Mouse (Mus musculus) intestine, embryonic 15.5 days (tissue): Measurements from ENCODE around the gene Tm4sf5. TPM values are rescaled to one million over a fixed set of nuclear protein-coding genes. Genes with fewer than 3 reads are reported as not detected.

Source experiments
- polyA plus RNA-seq: library from polyadenylated mRNA; unstranded; fragments of >200 nt; fragmentation: Nextera tagmentation; extraction: Ambion mirVana; gene quantifications from 2 replicates; pipeline ENCODE4 v1.2.1, GENCODE M21; 2015

Tm4sf5 gene
- polyA plus RNA-seq, 1 experiment from 2014 or later, result 179 TPM

Other genes with a start within 250 kb of the Tm4sf5 start
- gene Alox12, start 249.9 kb upstream of the Tm4sf5 start, polyA plus RNA-seq, result 2.1 and 2.2 TPM in 2 replicates
- gene Alox12e, start 182.6 kb upstream of the Tm4sf5 start, polyA plus RNA-seq, result not detected in 2 replicates
- gene Alox15, start 153.2 kb upstream of the Tm4sf5 start, polyA plus RNA-seq, result 0.67 and 0.78 TPM in 2 replicates
- 31.9 and 32.6 TPM in 2 replicates for gene Pelp1, start 95.2 kb upstream of the Tm4sf5 start, polyA plus RNA-seq
- 13.2 and 15.4 TPM in 2 replicates for gene Arrb2, start 72.6 kb upstream of the Tm4sf5 start, polyA plus RNA-seq
- gene Med11, start 53.3 kb upstream of the Tm4sf5 start, polyA plus RNA-seq, result 39.9 and 42.4 TPM in 2 replicates
- 0.78 and 1.2 TPM in 2 replicates for gene Zmynd15, start 45.8 kb upstream of the Tm4sf5 start, polyA plus RNA-seq
- gene Cxcl16, start 45.3 kb upstream of the Tm4sf5 start, polyA plus RNA-seq, result 8.6 and 10.4 TPM in 2 replicates
- 0.60 and 0.80 TPM in 2 replicates for gene Vmo1, start 9.4 kb downstream of the Tm4sf5 start, polyA plus RNA-seq
- gene Gltpd2, start 14.0 kb downstream of the Tm4sf5 start, polyA plus RNA-seq, result 1.5 and 2.2 TPM in 2 replicates
- gene Psmb6, start 20.1 kb downstream of the Tm4sf5 start, polyA plus RNA-seq, result 646 and 704 TPM in 2 replicates
- not detected in 2 replicates for gene Gm40193, start 27.7 kb downstream of the Tm4sf5 start, polyA plus RNA-seq
- 10.3 and 11.0 TPM in 2 replicates for gene Pld2, start 34.8 kb downstream of the Tm4sf5 start, polyA plus RNA-seq
- gene Mink1, start 57.6 kb downstream of the Tm4sf5 start, polyA plus RNA-seq, result 11.8 and 12.7 TPM in 2 replicates
- gene 4930544D05Rik, start 110.6 kb downstream of the Tm4sf5 start, polyA plus RNA-seq, result not detected in 2 replicates
- not detected in 2 replicates for gene Chrne, start 114.0 kb downstream of the Tm4sf5 start, polyA plus RNA-seq
- 0.21 and 0.24 TPM in 2 replicates for gene Gp1ba, start 133.9 kb downstream of the Tm4sf5 start, polyA plus RNA-seq
- 106 and 107 TPM in 2 replicates for gene Rnf167, start 142.0 kb downstream of the Tm4sf5 start, polyA plus RNA-seq
- 171 and 180 TPM in 2 replicates for gene Slc25a11, start 142.2 kb downstream of the Tm4sf5 start, polyA plus RNA-seq
- 2,127 and 2,325 TPM in 2 replicates for gene Pfn1, start 149.4 kb downstream of the Tm4sf5 start, polyA plus RNA-seq
- 12.1 and 15.6 TPM in 2 replicates for gene Eno3, start 152.0 kb downstream of the Tm4sf5 start, polyA plus RNA-seq
- gene Spag7, start 164.2 kb downstream of the Tm4sf5 start, polyA plus RNA-seq, result 132 and 154 TPM in 2 replicates
- gene Camta2, start 182.9 kb downstream of the Tm4sf5 start, polyA plus RNA-seq, result 12.1 and 13.5 TPM in 2 replicates
- 1.4 and 1.5 TPM in 2 replicates for gene Inca1, start 194.9 kb downstream of the Tm4sf5 start, polyA plus RNA-seq
- 4.4 TPM in 2 replicates for gene Kif1c, start 195.3 kb downstream of the Tm4sf5 start, polyA plus RNA-seq